8 mouse cellular contexts compared by ENCODE assay signal in genomic region chr17:75017423-75017822, GRCm38 (mm10). TPM values are rescaled to one million over a fixed set of nuclear protein-coding genes. Genes with fewer than 3 reads are reported as not detected.
A peak's percentile ranks its signal among the peaks of the same experiment; 100 is the strongest.
DNase-seq lines count a peak whose midpoint lies in the region; ATAC-seq lines count a peak whose summit lies in the region.
"Had no signal": no experiment of that assay in that cellular context is flagged by ENCODE, and none has a peak within 500 bp of the region (broad histone marks: within the 10 kb centered on the region; RNA-seq: fewer than 3 reads in every experiment).

No protein-coding gene starts in this region.

- H3K9me3 ChIP-seq in forebrain, embryonic 13.5 days (replicated peaks): no peaks in the 10 kb centered on the region
- no peaks in the 10 kb centered on the region for H3K9me3 ChIP-seq in midbrain, embryonic 14.5 days (ENCODE audit: control insufficient read depth, low read length)

- no peak overlapping the region for H3K4me2 ChIP-seq in forebrain, embryonic 13.5 days
- no peak overlapping the region for H3K4me2 ChIP-seq in midbrain, embryonic 14.5 days (ENCODE audit: low read length)

- no peak overlapping the region for H3K9ac ChIP-seq in forebrain, embryonic 13.5 days
- no peak overlapping the region for H3K9ac ChIP-seq in midbrain, embryonic 14.5 days (replicated peaks; ENCODE audit: low read length)

- H3K4me1 ChIP-seq in forebrain, embryonic 13.5 days: peaks cover 12% of the 10 kb centered on the region
- H3K4me1 ChIP-seq in midbrain, embryonic 14.5 days (ENCODE audit: control insufficient read depth, insufficient read depth, low read length): 0 out of 2 replicates have a peak, but pooled peaks cover 4% of the 10 kb centered on the region

- H3K4me3 ChIP-seq in forebrain, embryonic 13.5 days: no peak overlapping the region
- H3K4me3 ChIP-seq in midbrain, embryonic 14.5 days (replicated peaks; ENCODE audit: low read depth, low read length): no peak overlapping the region

- H3K36me3 ChIP-seq in forebrain, embryonic 13.5 days (ENCODE audit: poor library complexity, severe bottlenecking): no peaks in the 10 kb centered on the region
- H3K36me3 ChIP-seq in midbrain, embryonic 14.5 days (ENCODE audit: control insufficient read depth, insufficient read depth, low read length): no peaks in the 10 kb centered on the region

- ATAC-seq in forebrain, embryonic 13.5 days: peak; percentile 13; the same call in 1 of the 2 replicates
- no peak for ATAC-seq in midbrain, embryonic 14.5 days (ENCODE audit: low FRiP score, low TSS enrichment)

- WGBS in forebrain, embryonic 13.5 days: 61% methylated on average over 7 of the region's 7 CpGs
- 61% methylated on average over 7 of the region's 7 CpGs for WGBS in midbrain, embryonic 14.5 days

- peak; percentile 24 for DNase-seq in kidney, adult 9 months
- no peak for DNase-seq in kidney, adult 11 months
- peak; percentile 57 for DNase-seq in A20 (ENCODE audit: low read depth, low spot score)
- DNase-seq in ES-CJ7 (ENCODE audit: low read depth, low spot score): peak; percentile 82
- peak; percentile 39 for DNase-seq in midbrain, embryonic 14.5 days
- DNase-seq in urinary bladder, postnatal 25 days (ENCODE audit: low spot score): no peak

- H3K27me3 ChIP-seq in forebrain, embryonic 13.5 days: no peaks in the 10 kb centered on the region
- no peaks in the 10 kb centered on the region for H3K27me3 ChIP-seq in midbrain, embryonic 14.5 days (ENCODE audit: control insufficient read depth, insufficient read depth, low read length)

- no peak overlapping the region for H3K27ac ChIP-seq in forebrain, embryonic 13.5 days
- H3K27ac ChIP-seq in midbrain, embryonic 14.5 days (replicated peaks; ENCODE audit: low read depth, low read length): no peak overlapping the region
- H3K27ac ChIP-seq: macrophage had no signal

RNA-seq across cellular contexts. Expression of gene Ltbp1, which starts 12.1 kb away (rescaled TPM):
- polyA plus RNA-seq in forebrain, embryonic 13.5 days (2015; fragmentation: Nextera tagmentation; extraction: Ambion mirVana): 3.0 and 3.7 TPM in 2 replicates
- 1.2 and 2.5 TPM in 2 replicates for polyA plus RNA-seq in midbrain, embryonic 14.5 days (2014; fragmentation: Nextera tagmentation; extraction: Ambion mirVana)

Comparison
In these comparisons a context has a peak if more than half of its experiments do, and no peak if none do; other contexts are left out.
1. DNase-seq: peak in kidney, adult 9 months (single experiment), A20 (single experiment), ES-CJ7 (single experiment) and midbrain, embryonic 14.5 days (single experiment); none in kidney, adult 11 months (single experiment) and urinary bladder, postnatal 25 days (single experiment).